Mouse (Mus musculus) telencephalon, adult 2 months (tissue): ENCODE measurements around the gene Psmd2.

Source experiments
- DNase-seq: peaks from one replicate; pipeline ENCODE4 v3.0.0-alpha.2; 2011; ENCODE audit warnings: low read depth, low spot score

The Psmd2 gene

GRCm38 (mm10) chr16:20701729-20702521 lies 50.5 kb downstream of the Psmd2 start:
- DNase-seq, result no peak

GRCm38 (mm10) chr16:20702522-20702893 lies 51.1 kb downstream of the Psmd2 start:
- no peak for DNase-seq

GRCm38 (mm10) chr16:20703071-20703470 lies 51.6 kb downstream of the Psmd2 start:
- DNase-seq, result no peak

- DNase-seq, result no peak
Observed at GRCm38 (mm10) chr16:20703699-20704400, 52.4 kb downstream of the Psmd2 start.

GRCm38 (mm10) chr16:20705786-20706185 lies 54.3 kb downstream of the Psmd2 start:
- no peak for DNase-seq

- DNase-seq, result no peak
Observed at GRCm38 (mm10) chr16:20706407-20707055, 55.1 kb downstream of the Psmd2 start.

GRCm38 (mm10) chr16:20708220-20708938 lies 56.9 kb downstream of the Psmd2 start:
- no peak for DNase-seq

- no peak for DNase-seq
Observed at GRCm38 (mm10) chr16:20708939-20709734, 57.7 kb downstream of the Psmd2 start.

- no peak for DNase-seq
Observed at GRCm38 (mm10) chr16:20710370-20710769, 58.9 kb downstream of the Psmd2 start.

- no peak for DNase-seq
Observed at GRCm38 (mm10) chr16:20710810-20711209, 59.4 kb downstream of the Psmd2 start.

GRCm38 (mm10) chr16:20712190-20712589 lies 60.7 kb downstream of the Psmd2 start:
- no peak for DNase-seq

- no peak for DNase-seq
Observed at GRCm38 (mm10) chr16:20712889-20713288, 61.4 kb downstream of the Psmd2 start.
